Mouse (Mus musculus) leukemia stem cell, adult 10-12 weeks (primary cell): ENCODE measurements around the gene 2310022A10Rik. TPM values are rescaled to one million over a fixed set of nuclear protein-coding genes. Genes with fewer than 3 reads are reported as not detected.

ENCODE experiments used
- polyA plus RNA-seq: library from polyadenylated mRNA; stranded (reverse); fragments of >175 nt; gene quantifications from 2 replicates; pipeline ENCODE4 v1.2.3, GENCODE M21; 2012; ENCODE audit warnings: low replicate concordance

Gene 2310022A10Rik
- polyA plus RNA-seq: 44.0 and 93.8 TPM in 2 replicates

DNA sequence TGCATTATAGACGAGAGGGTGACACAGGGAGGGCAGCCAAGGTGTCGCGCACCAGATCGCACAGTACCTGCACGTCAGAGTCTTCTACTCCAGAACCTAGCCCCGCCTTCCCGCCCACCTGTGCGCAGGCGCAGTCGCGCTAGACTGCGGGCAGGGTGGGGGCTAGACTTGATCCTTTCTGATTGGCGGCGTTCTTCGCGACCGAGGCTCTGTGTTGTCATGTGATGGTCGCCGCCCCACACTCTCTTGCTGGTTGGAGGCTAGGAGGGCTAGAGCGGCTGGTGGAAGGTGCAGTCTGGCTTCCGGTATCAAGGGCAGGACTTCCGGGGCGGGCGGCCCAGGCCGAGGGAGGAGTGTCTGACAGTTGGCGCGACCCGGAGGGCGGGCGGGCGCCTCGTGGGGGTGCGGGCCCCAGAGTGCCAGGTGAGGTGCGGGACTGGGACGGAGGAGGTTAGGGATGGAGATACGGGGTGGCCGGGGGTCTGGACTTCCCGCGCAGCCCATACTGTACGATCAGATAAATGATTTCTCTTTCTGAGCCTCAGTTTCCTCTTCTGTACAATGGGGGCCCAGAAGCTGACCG is at the start of gene 2310022A10Rik, which contains the start of gene Pld3:
TSS of gene 2310022A10Rik (plus strand) at position 303 of the 583 bp plus-strand sequence.
TSS of gene Pld3 (minus strand) at position 288 of the 583 bp plus-strand sequence.

DNA sequence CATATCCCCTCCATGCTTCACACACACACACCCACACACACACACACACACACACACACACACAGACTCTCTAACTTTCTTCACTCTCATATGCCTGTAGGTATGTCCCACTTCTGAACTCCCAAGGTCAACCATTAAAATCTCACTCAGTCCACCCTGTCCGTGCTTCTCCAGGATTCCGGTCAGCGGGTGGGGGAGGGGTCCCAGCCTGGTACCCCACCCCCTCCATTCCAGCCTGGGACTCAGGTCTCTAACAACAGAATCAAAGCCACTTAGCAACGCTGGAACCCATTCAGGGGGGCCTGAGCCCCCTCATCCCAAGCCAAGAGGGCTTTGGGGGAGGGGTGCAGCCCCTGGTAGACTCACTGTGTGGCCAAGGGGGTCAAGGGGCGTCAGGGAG is 30.1 kb upstream of the 2310022A10Rik start, which contains the start of gene Hipk4:
TSS of gene Hipk4 (plus strand) at position 301 of the 400 bp plus-strand sequence.

DNA sequence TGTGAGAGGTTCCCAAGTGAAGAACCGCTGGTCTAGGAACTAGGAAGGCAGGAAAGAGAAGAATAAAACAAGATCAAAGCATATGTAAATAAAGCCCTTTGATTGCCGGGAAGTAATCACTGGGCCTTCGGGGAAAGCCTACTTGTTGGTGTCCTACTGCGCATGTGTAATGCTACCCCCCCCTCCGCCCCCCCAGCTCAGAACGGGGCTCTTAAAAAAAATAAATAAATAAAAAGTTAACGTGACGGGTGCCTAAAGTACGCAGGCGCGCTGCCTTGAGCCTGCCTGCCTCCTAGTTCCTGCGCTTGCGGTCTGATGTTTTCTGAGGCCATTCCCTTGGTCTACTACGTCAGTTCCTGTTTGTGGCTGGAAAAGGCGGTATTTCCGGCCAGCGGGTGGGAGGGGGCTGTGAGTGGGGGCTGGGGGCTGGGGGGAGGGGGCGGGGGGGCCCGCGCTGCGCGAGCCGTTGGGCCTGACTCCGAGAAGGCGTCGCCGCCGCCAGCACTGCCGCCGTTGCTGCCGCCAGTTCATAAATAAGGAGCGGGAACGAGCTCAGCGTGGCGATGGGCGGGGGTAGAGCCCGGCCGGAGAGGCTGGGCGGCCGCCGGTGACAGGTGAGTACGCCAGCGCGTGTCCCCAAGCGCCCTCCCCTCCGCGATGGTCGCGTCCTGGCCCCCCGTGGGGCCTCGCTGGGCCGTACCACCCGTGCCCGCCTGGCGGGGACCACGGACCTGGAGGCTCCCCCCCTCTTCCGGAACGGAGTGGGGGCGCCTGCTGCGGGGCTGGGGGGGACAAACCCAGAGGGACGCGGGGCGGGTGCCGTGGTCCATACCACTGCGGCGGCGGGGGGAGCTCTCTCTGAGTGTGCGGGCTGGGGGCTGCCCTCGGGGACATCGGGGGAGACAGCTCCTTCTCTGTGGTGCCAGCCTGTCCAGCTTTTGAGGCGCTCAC is 38.5 kb downstream of the 2310022A10Rik start, which contains the start of gene Akt2:
TSS of gene Akt2 (plus strand) at position 287 of the 951 bp plus-strand sequence.

Other genes with a start within 250 kb of the 2310022A10Rik start
- 2.1 and 4.3 TPM in 2 replicates for gene Ltbp4, start 215.5 kb upstream of the 2310022A10Rik start, polyA plus RNA-seq
- gene Shkbp1, start 197.2 kb upstream of the 2310022A10Rik start, polyA plus RNA-seq: 394 and 419 TPM in 2 replicates
- not detected in 2 replicates for gene Gm20479, start 195.8 kb upstream of the 2310022A10Rik start, polyA plus RNA-seq
- 0.24 and 0.45 TPM in 2 replicates for gene Sptbn4, start 105.5 kb upstream of the 2310022A10Rik start, polyA plus RNA-seq
- 834 and 943 TPM in 2 replicates for gene Blvrb, start 105.3 kb upstream of the 2310022A10Rik start, polyA plus RNA-seq
- gene Sertad3, start 79.5 kb upstream of the 2310022A10Rik start, polyA plus RNA-seq: 20.2 and 49.9 TPM in 2 replicates
- 85.4 and 91.2 TPM in 2 replicates for gene Sertad1, start 66.3 kb upstream of the 2310022A10Rik start, polyA plus RNA-seq
- 2.9 and 3.2 TPM in 2 replicates for gene Prx, start 53.9 kb upstream of the 2310022A10Rik start, polyA plus RNA-seq
- 1.9 and 5.5 TPM in 2 replicates for gene Hipk4, start 30.0 kb upstream of the 2310022A10Rik start, polyA plus RNA-seq
- gene Pld3, start within 50 bp of the 2310022A10Rik start, polyA plus RNA-seq: 83.5 and 116 TPM in 2 replicates
- 47.9 and 84.4 TPM in 2 replicates for gene Akt2, start 38.3 kb downstream of the 2310022A10Rik start, polyA plus RNA-seq
- not detected in 2 replicates for gene Ttc9b, start 100.7 kb downstream of the 2310022A10Rik start, polyA plus RNA-seq
- gene Map3k10, start 121.4 kb downstream of the 2310022A10Rik start, polyA plus RNA-seq: 29.5 and 45.0 TPM in 2 replicates
- gene Zfp607b, start 136.1 kb downstream of the 2310022A10Rik start, polyA plus RNA-seq: not detected in 2 replicates
- 0.36 TPM in 1 of 2 replicates, not detected in the other for gene Zfp60, start 178.2 kb downstream of the 2310022A10Rik start, polyA plus RNA-seq